Mouse (Mus musculus): ENCODE data around the gene Gm266. TPM values are rescaled to one million over a fixed set of nuclear protein-coding genes. Genes with fewer than 3 reads are reported as not detected.
A peak's percentile ranks its signal among the peaks of the same experiment; 100 is the strongest.
"Not testable (repeated sequence)": the region's sequence is repeated elsewhere in the genome, so short reads cannot be mapped to it uniquely, and the experiment has no call there.

The Gm266 gene
- polyA plus RNA-seq, 1 experiment from 2014 or later = 27.9 TPM

DNA sequence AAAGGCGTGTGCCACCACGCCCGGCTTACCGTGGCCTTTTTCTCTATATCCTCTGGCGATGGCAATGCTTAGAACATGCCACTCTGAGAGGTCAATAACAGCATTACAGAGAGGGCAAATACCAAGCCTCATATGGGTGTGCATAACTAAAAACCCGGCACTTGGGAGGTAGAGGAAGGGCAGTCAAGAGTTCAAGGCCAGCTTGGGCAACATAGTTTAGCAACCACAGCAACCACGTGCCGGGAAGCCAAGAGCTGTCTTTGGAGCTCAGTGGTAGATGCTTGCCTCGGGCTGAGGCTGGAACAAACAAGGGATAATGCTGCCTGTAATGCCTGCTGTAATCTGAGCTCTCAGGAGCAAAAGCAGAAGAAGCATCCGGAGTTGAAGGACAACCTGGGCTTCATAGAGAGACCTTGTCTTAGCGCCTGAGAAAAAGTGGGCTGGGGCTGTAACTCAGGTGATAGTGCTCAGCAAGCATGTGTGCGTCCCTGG, 27.0 kb upstream of the Gm266 start:
- no peaks in the 10 kb centered on the region for H3K36me3 ChIP-seq (replicated peaks; ENCODE audit: control insufficient read depth, insufficient read depth, low read depth, low read length)
- H3K4me3 ChIP-seq (ENCODE audit: low read depth, low read length) = no peak overlapping the region
- 84% methylated on average over 12 of the region's 12 CpGs for whole genome bisulfite sequencing
- H3K9me3 ChIP-seq (replicated peaks; ENCODE audit: control insufficient read depth, low read length) = no peaks in the 10 kb centered on the region
- H3K4me2 ChIP-seq (ENCODE audit: low read depth, low read length) = no peak overlapping the region
- no peak overlapping the region for H3K9ac ChIP-seq (replicated peaks; ENCODE audit: low read length)
- DNase-seq (ENCODE audit: low spot score) (no peak), ATAC-seq (replicated peaks; ENCODE audit: insufficient number of reproducible peaks, low FRiP score, low TSS enrichment, low read depth) (no peak)
- H3K27me3 ChIP-seq (ENCODE audit: control insufficient read depth, insufficient read depth, low read length) = no peaks in the 10 kb centered on the region
- H3K4me1 ChIP-seq (ENCODE audit: control insufficient read depth, insufficient read depth, low read length) = no peaks in the 10 kb centered on the region
- no peak overlapping the region for H3K27ac ChIP-seq (replicated peaks; ENCODE audit: low read depth, low read length)

DNA sequence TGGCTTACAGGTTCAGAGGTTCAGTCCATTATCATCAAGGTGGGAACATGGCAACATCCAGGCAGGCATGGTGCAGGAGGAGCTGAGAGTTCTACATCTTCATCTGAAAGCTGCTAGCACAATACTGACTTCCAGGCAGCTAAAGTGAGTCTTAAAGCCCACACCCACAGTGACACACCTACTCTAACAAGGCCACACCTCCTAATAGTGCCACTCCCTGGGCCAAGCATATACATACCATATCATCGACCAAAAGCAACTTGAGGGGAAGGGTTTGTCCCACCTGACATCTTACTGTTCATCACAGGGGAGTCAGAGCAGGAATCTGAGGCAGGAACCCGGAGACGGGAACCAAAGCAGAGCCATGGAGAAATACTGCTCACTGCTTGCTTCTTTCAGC, 22.8 kb upstream of the Gm266 start:
- ATAC-seq (replicated peaks; ENCODE audit: insufficient number of reproducible peaks, low FRiP score, low TSS enrichment, low read depth); H3K9me3 ChIP-seq (replicated peaks; ENCODE audit: control insufficient read depth, low read length); H3K4me1 ChIP-seq (ENCODE audit: control insufficient read depth, insufficient read depth, low read length); DNase-seq (ENCODE audit: low spot score); H3K27ac ChIP-seq (replicated peaks; ENCODE audit: low read depth, low read length); H3K4me3 ChIP-seq (ENCODE audit: low read depth, low read length); H3K36me3 ChIP-seq (replicated peaks; ENCODE audit: control insufficient read depth, insufficient read depth, low read depth, low read length); H3K9ac ChIP-seq (replicated peaks; ENCODE audit: low read length); H3K27me3 ChIP-seq (ENCODE audit: control insufficient read depth, insufficient read depth, low read length); H3K4me2 ChIP-seq (ENCODE audit: low read depth, low read length): not testable (repeated sequence)
- 75% methylated on average over 3 of the region's 3 CpGs for WGBS

DNA sequence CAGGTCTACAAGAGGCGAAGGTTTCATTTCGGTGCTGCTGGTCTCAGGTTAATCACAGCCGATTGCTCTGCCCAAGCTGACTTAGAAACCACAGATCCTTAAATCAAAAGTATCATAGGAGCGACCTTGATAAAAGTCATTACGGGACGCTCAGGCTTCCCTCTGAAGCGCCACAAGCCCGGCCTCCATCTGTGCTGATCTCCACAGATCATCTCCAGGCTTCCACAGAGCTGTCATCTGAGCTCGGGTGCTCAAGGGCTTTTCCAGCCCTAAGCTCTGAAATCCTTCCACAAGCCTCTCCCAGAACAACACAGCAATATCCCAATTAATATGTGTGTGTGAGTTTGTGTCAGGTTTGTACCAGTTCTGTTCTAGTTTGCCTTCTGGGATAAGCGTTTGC, 22.3 kb upstream of the Gm266 start:
- ATAC-seq (replicated peaks; ENCODE audit: insufficient number of reproducible peaks, low FRiP score, low TSS enrichment, low read depth) = no peak
- WGBS = 90% methylated on average over 10 of the region's 10 CpGs

GRCm38 (mm10) chr12:111507001-111507400, 21.4 kb upstream of the Gm266 start:
- 58% methylated on average over 5 of the region's 5 CpGs for WGBS
- Histone ChIP-seq H3K27ac (replicated peaks; ENCODE audit: low read depth, low read length) (no peak overlapping the region), H3K9me3 (replicated peaks; ENCODE audit: control insufficient read depth, low read length) (no peaks in the 10 kb centered on the region), H3K4me3 (ENCODE audit: low read depth, low read length) (no peak overlapping the region), H3K4me1 (ENCODE audit: control insufficient read depth, insufficient read depth, low read length) (no peaks in the 10 kb centered on the region), H3K36me3 (replicated peaks; ENCODE audit: control insufficient read depth, insufficient read depth, low read depth, low read length) (no peaks in the 10 kb centered on the region), H3K4me2 (ENCODE audit: low read depth, low read length) (no peak overlapping the region), H3K27me3 (ENCODE audit: control insufficient read depth, insufficient read depth, low read length) (no peaks in the 10 kb centered on the region), H3K9ac (replicated peaks; ENCODE audit: low read length) (no peak overlapping the region)
- ATAC-seq (replicated peaks; ENCODE audit: insufficient number of reproducible peaks, low FRiP score, low TSS enrichment, low read depth) (no peak), DNase-seq (ENCODE audit: low spot score) (no peak)

More for the DNA sequence above, 22.3 kb upstream of the Gm266 start:
- no peaks in the 10 kb centered on the region for H3K9me3 ChIP-seq (replicated peaks; ENCODE audit: control insufficient read depth, low read length)
- H3K4me1 ChIP-seq (ENCODE audit: control insufficient read depth, insufficient read depth, low read length) = no peaks in the 10 kb centered on the region
- no peaks in the 10 kb centered on the region for H3K36me3 ChIP-seq (replicated peaks; ENCODE audit: control insufficient read depth, insufficient read depth, low read depth, low read length)
- no peak overlapping the region for H3K27ac ChIP-seq (replicated peaks; ENCODE audit: low read depth, low read length)
- no peak overlapping the region for H3K4me2 ChIP-seq (ENCODE audit: low read depth, low read length)
- no peak overlapping the region for H3K4me3 ChIP-seq (ENCODE audit: low read depth, low read length)
- no peak overlapping the region for H3K9ac ChIP-seq (replicated peaks; ENCODE audit: low read length)
- H3K27me3 ChIP-seq (ENCODE audit: control insufficient read depth, insufficient read depth, low read length) = no peaks in the 10 kb centered on the region
- no peak for DNase-seq (ENCODE audit: low spot score)

- Histone ChIP-seq H3K9ac (replicated peaks; ENCODE audit: low read length) (no peak overlapping the region), H3K9me3 (replicated peaks; ENCODE audit: control insufficient read depth, low read length) (no peaks in the 10 kb centered on the region), H3K4me2 (ENCODE audit: low read depth, low read length) (0 out of 2 replicates have a peak overlapping the region, but pooled peaks have one; percentile 0), H3K27me3 (ENCODE audit: control insufficient read depth, insufficient read depth, low read length) (no peaks in the 10 kb centered on the region), H3K36me3 (replicated peaks; ENCODE audit: control insufficient read depth, insufficient read depth, low read depth, low read length) (no peaks in the 10 kb centered on the region), H3K27ac (replicated peaks; ENCODE audit: low read depth, low read length) (no peak overlapping the region), H3K4me1 (ENCODE audit: control insufficient read depth, insufficient read depth, low read length) (no peaks in the 10 kb centered on the region), H3K4me3 (ENCODE audit: low read depth, low read length) (no peak overlapping the region)
- DNase-seq (ENCODE audit: low spot score) (peak; percentile 91), ATAC-seq (replicated peaks; ENCODE audit: insufficient number of reproducible peaks, low FRiP score, low TSS enrichment, low read depth) (no peak)
- 4% methylated on average over 12 of the region's 12 CpGs for WGBS
Observed at GRCm38 (mm10) chr12:111504904-111505303, 19.3 kb upstream of the Gm266 start.

DNA sequence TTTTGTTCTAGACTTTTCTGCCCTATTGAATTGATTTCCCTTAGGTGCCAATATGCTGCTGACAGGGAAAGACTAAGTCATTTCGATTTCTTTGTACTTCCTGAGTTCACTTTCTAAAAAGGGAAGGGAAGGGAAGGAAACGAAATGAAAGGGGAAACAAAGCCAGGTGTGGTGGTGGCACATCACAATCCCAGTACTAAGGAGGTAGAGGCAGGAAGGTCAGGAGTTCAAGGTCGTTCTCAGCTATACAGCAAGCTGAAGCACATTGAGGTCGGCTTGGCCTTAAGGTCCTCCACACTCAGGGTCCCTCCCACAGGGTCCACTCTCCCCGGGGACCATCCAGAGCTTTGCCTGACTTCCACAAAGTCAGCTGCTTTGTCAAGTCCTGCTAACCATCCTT, 17.9 kb upstream of the Gm266 start:
- Histone ChIP-seq H3K4me3 (ENCODE audit: low read depth, low read length) (no peak overlapping the region), H3K4me2 (ENCODE audit: low read depth, low read length) (no peak overlapping the region), H3K27ac (replicated peaks; ENCODE audit: low read depth, low read length) (no peak overlapping the region), H3K9me3 (replicated peaks; ENCODE audit: control insufficient read depth, low read length) (no peaks in the 10 kb centered on the region), H3K4me1 (ENCODE audit: control insufficient read depth, insufficient read depth, low read length) (no peaks in the 10 kb centered on the region), H3K36me3 (replicated peaks; ENCODE audit: control insufficient read depth, insufficient read depth, low read depth, low read length) (no peaks in the 10 kb centered on the region), H3K27me3 (ENCODE audit: control insufficient read depth, insufficient read depth, low read length) (no peaks in the 10 kb centered on the region), H3K9ac (replicated peaks; ENCODE audit: low read length) (no peak overlapping the region)
- DNase-seq (ENCODE audit: low spot score) = no peak
- 71% methylated on average over 5 of the region's 5 CpGs for WGBS
- no peak for ATAC-seq (replicated peaks; ENCODE audit: insufficient number of reproducible peaks, low FRiP score, low TSS enrichment, low read depth)

DNA sequence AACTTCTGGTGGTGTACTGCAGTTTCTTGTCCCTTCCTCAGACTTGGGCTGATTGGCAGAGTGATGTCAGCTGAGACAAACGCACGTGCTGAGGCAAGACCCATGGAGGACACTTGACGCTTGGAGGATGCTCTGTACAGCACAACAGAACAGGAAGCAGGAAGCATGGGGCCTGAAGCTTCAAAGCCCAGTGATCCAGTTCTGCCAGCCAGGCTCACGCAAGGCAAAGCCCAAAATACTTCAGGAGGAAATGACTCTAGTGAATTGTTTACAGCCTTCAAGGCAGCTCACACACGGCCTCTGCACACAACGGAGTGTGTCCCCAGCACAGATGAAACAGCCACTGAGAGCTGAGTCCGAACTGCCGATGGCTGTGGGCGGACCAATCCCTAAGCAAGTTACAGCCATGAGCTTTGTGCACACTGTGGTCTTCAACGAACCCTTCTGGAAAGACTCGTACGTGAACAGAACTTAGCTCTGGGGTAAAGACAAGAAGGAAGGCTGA, 17.5 kb upstream of the Gm266 start:
- WGBS = 80% methylated on average over 12 of the region's 12 CpGs
- Histone ChIP-seq H3K27me3 (ENCODE audit: control insufficient read depth, insufficient read depth, low read length) (no peaks in the 10 kb centered on the region), H3K9ac (replicated peaks; ENCODE audit: low read length) (no peak overlapping the region), H3K9me3 (replicated peaks; ENCODE audit: control insufficient read depth, low read length) (no peaks in the 10 kb centered on the region), H3K36me3 (replicated peaks; ENCODE audit: control insufficient read depth, insufficient read depth, low read depth, low read length) (no peaks in the 10 kb centered on the region), H3K4me2 (ENCODE audit: low read depth, low read length) (no peak overlapping the region), H3K4me3 (ENCODE audit: low read depth, low read length) (no peak overlapping the region), H3K4me1 (ENCODE audit: control insufficient read depth, insufficient read depth, low read length) (no peaks in the 10 kb centered on the region), H3K27ac (replicated peaks; ENCODE audit: low read depth, low read length) (no peak overlapping the region)
- DNase-seq (ENCODE audit: low spot score) (no peak), ATAC-seq (replicated peaks; ENCODE audit: insufficient number of reproducible peaks, low FRiP score, low TSS enrichment, low read depth) (no peak)

DNA sequence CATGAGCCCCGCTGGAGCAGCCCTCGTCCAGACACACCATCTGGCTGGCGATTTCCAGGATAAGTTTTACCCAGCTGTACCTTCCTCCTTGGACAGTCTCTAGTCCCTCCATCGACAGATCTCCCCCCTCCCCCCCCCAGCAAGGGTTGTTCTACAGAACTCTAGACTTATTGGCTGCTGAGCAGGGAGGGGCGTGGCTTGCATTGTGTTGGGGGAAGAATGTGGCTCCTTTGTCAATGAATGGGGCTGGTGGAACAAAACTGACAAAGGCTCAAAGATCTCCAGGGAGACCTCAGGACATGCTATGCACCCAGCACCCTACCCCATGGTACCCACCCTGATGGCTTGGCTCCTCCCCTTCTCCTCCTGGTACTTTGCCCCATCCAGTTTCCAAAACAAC, 15.1 kb upstream of the Gm266 start:
- H3K9me3 ChIP-seq (replicated peaks; ENCODE audit: control insufficient read depth, low read length) = no peaks in the 10 kb centered on the region
- H3K9ac ChIP-seq (replicated peaks; ENCODE audit: low read length) = no peak overlapping the region; the same call in 1 of the 2 replicates
- no peak overlapping the region for H3K4me3 ChIP-seq (ENCODE audit: low read depth, low read length)
- H3K27me3 ChIP-seq (ENCODE audit: control insufficient read depth, insufficient read depth, low read length) = no peaks in the 10 kb centered on the region
- H3K36me3 ChIP-seq (replicated peaks; ENCODE audit: control insufficient read depth, insufficient read depth, low read depth, low read length) = no peaks in the 10 kb centered on the region
- WGBS = 18% methylated on average over 5 of the region's 5 CpGs
- H3K4me2 ChIP-seq (ENCODE audit: low read depth, low read length) = no peak overlapping the region
- DNase-seq (ENCODE audit: low spot score) (peak; percentile 39), ATAC-seq (replicated peaks; ENCODE audit: insufficient number of reproducible peaks, low FRiP score, low TSS enrichment, low read depth) (peak; percentile 63; the same call in 1 of the 2 replicates)
- no peak overlapping the region for H3K27ac ChIP-seq (replicated peaks; ENCODE audit: low read depth, low read length)
- H3K4me1 ChIP-seq (ENCODE audit: control insufficient read depth, insufficient read depth, low read length) = no peaks in the 10 kb centered on the region
